Mouse (Mus musculus) lung, postnatal 0 days (tissue): Measurements from ENCODE around the gene Mcoln3. TPM values are rescaled to one million over a fixed set of nuclear protein-coding genes. Genes with fewer than 3 reads are reported as not detected.

Source experiments
- ATAC-seq: fragments of 200-750 bp; cut with Nextera tagmentation; 2 replicates; pipeline ENCODE4 v1.8.0; 2017; ENCODE audit warnings: moderate library complexity
- DNase-seq: peaks from one replicate; pipeline ENCODE4 v3.0.0-alpha.2; 2016; ENCODE audit warnings: low spot score
- H3K27ac ChIP-seq: fragments of 300-500 bp; sonication (generic); 2 replicates; pipeline ENCODE4 v1.5.1; 2014; ENCODE audit warnings: antibody characterized with exemption, mild to moderate bottlenecking, low read length, mixed read lengths
- H3K27me3 ChIP-seq: fragments of 300-500 bp; sonication (generic); replicated peaks from 2 replicates; pipeline ENCODE4 v1.6.1; 2014; ENCODE audit warnings: low read length, mixed read lengths; ENCODE audit not compliant: insufficient read depth
- H3K36me3 ChIP-seq: fragments of 300-500 bp; sonication (generic); 2 replicates; pipeline ENCODE4 v1.6.1; 2014; ENCODE audit warnings: low read length, mixed read lengths; ENCODE audit not compliant: insufficient read depth
- H3K4me1 ChIP-seq: fragments of 300-500 bp; sonication (generic); 2 replicates; pipeline ENCODE4 v1.6.1; 2014; ENCODE audit warnings: antibody characterized with exemption, low read depth, low read length, mixed read lengths; ENCODE audit not compliant: insufficient read depth
- H3K4me2 ChIP-seq: fragments of 300-500 bp; sonication (generic); replicated peaks from 2 replicates; pipeline ENCODE4 v1.6.1; 2014; ENCODE audit warnings: low read depth, mild to moderate bottlenecking, low read length, moderate library complexity, mixed read lengths
- H3K4me3 ChIP-seq: fragments of 300-500 bp; sonication (generic); 2 replicates; pipeline ENCODE4 v1.5.1; 2014; ENCODE audit warnings: low read depth, low read length
- H3K9ac ChIP-seq: fragments of 300-500 bp; sonication (generic); replicated peaks from 2 replicates; pipeline ENCODE4 v1.6.1; 2014; ENCODE audit warnings: low read depth, mild to moderate bottlenecking
- H3K9me3 ChIP-seq: fragments of 300-500 bp; sonication (generic); 2 replicates; pipeline ENCODE4 v1.6.1; 2016; ENCODE audit warnings: low read length, mixed read lengths
- CTCF ChIP-seq: IDR thresholded peaks from 2 replicates; pipeline ENCODE4 v1.5.1; 2016; ENCODE audit warnings: antibody characterized with exemption, mild to moderate bottlenecking
- EP300 ChIP-seq: IDR thresholded peaks from 2 replicates; pipeline ENCODE4 v1.6.1; 2016; ENCODE audit warnings: antibody characterized with exemption, mild to moderate bottlenecking, control low read depth
- WGBS: fragments of 180-500 bp; shearing (Covaris S2); extraction: QIAGEN DNeasy Blood & Tissue Kit; methylation state at CpG from one replicate; pipeline ENCODE4 v1.1.7; 2014; 5-methylcytosine and 5-hydroxymethylcytosine counted together
- polyA plus RNA-seq: library from polyadenylated mRNA; unstranded; fragments of >200 nt; fragmentation: Nextera tagmentation; extraction: Ambion mirVana; gene quantifications from 2 replicates; pipeline ENCODE4 v1.2.1, GENCODE M21; 2015

Gene Mcoln3
- polyA plus RNA-seq, 1 experiment from 2014 or later, result 0.55 TPM

DNA sequence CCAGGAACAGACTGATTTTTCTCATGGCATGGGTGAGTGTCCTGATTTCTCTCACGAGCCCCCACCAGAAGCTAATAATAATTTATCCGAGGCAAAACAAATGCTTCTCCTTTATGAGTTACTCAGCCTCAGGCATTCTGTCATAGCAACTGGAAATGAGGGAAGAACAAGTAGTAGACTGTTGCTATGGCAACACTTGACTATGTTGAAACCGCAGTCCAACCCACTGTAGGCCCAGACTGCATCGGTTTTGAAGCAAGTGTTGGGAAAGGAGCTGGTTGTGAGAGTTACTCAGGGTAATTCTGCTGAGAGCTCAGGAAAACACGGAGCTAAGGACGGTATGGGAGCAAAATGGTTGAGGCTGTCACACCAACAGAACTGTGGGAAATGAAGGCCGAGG is 25.3 kb downstream of the Mcoln3 start:
- Histone ChIP-seq H3K9me3 (no peaks in the 10 kb centered on the region), H3K4me2 (no peak overlapping the region), H3K27ac (no peak overlapping the region), H3K36me3 (no peaks in the 10 kb centered on the region), H3K4me1 (no peaks in the 10 kb centered on the region), H3K27me3 (no peaks in the 10 kb centered on the region), H3K9ac (no peak overlapping the region), H3K4me3 (no peak overlapping the region)
- no peak for DNase-seq
- TF ChIP-seq CTCF (no peak), EP300 (no peak)
- no peak for ATAC-seq
- 87% methylated on average over 7 of the region's 7 CpGs for WGBS

DNA sequence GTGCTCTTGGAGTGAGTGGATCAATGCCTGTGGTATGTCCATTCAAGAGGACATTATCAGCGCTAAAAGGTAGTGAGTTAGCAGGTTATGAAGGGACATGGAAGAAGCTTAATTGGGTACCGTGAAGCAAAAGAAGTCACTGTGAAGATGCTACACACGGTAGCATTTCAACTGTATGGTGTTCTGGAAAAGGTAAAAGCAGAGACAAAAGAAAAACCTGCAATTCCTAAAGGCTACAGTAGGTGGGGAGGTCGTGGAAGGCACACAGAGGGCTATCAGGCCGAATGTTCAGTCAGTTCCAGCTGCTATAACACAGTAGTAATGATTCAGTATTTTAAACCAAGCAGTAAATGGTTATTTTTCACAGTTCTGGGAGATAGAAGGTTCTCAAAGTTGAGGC is 28.3 kb downstream of the Mcoln3 start:
- TF ChIP-seq EP300 (no peak), CTCF (0 out of 2 replicates have a peak, but pooled peaks have one; percentile 11)
- 0 out of 2 replicates have a peak, but pooled peaks cover 4% of the 10 kb centered on the region for H3K4me1 ChIP-seq
- ATAC-seq, result no peak
- no peaks in the 10 kb centered on the region for H3K36me3 ChIP-seq
- H3K4me3 ChIP-seq, result no peak overlapping the region
- H3K27ac ChIP-seq, result no peak overlapping the region
- no peaks in the 10 kb centered on the region for H3K27me3 ChIP-seq
- H3K9ac ChIP-seq, result no peak overlapping the region
- H3K9me3 ChIP-seq, result no peaks in the 10 kb centered on the region
- 52% methylated on average over 5 of the region's 5 CpGs for WGBS
- DNase-seq, result no peak
- H3K4me2 ChIP-seq, result no peak overlapping the region

DNA sequence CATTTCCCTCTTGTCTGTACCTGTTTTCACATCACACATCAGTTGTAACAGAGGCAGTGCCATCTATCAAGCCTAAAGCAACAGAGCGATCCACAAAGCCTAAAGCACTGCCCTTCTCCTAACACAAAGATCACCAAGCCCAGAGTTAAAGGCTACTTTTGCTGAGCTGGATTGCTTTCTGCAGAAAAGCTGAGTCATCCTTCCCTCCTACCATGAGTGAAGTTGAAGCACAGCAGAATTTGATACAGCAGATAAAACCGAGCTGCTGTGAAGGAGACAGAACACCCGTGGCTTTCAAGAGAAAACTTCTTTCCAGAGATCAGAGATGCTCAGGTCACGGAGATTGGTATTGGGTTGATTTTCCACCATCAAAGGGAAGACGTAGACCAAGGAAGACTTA is 28.9 kb downstream of the Mcoln3 start:
- H3K9ac ChIP-seq, result no peak overlapping the region
- 51% methylated on average over 5 of the region's 5 CpGs for WGBS

DNA sequence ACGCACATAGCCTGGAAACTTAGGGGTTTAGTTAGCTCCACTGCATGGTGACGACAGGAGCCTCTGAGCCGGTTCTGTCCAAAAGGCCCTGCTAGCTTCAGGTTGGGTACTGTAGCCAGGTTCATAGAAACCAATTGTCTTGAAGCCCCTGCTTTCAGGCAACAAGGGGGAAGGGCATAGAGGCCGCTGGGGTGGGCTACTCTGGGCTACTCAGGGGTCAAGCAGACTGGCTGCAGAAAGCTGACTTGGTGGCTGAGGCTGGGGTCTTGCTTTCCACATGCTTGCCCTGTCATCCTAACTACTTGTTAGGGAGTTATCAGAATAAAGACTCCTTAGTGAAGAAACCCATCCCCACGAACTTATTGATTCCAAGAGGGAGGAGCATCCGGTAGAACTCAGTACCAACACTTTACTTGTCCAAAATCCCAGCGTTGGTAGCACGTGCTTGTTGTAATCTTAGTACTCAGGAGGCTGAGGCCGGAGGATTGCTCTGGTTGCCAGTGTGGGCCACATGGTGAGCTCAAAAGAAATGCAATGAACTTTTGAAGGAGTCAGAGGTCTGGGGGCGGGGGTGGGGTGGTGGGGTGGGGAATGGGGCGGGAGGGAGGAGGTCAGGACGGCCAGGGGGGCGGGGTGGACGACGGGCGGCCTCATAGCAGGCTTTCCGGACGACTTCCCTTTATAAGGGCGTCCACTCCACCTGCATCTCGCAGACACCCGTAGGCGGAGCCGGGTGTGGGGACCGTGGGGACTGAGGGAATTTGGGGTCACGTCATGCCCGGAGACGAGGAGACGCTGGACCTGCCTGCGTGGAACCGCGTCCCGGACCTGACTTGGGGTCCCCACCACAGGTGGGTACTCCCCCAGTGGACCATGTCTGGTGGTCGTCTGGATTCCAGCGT is 32.2 kb downstream of the Mcoln3 start, which contains the start of gene Mcoln2:
TSS of gene Mcoln2 (plus strand) at position 678 of the 902 bp plus-strand sequence.
- 13% methylated on average over 33 of the region's 34 CpGs for WGBS
- H3K27ac ChIP-seq, result no peak within 1 kb of the TSS
- 0 out of 2 replicates have a peak, but pooled peaks cover 4% of the 10 kb centered on the region for H3K4me1 ChIP-seq
- H3K9ac ChIP-seq, result 0 out of 2 replicates have a peak within 1 kb of the TSS, but pooled peaks have one; percentile 3
- peak; percentile 35 for ATAC-seq
- H3K4me3 ChIP-seq, result peak within 1 kb of the TSS; percentile 35
- peak within 1 kb of the TSS; percentile 70 for H3K4me2 ChIP-seq
- H3K36me3 ChIP-seq, result no peaks in the 10 kb centered on the region
- 0 out of 2 replicates have a peak, but pooled peaks cover 3% of the 10 kb centered on the region for H3K27me3 ChIP-seq
- DNase-seq, result no peak
- TF ChIP-seq CTCF, result no peak
- TF ChIP-seq EP300, result no peak
- H3K9me3 ChIP-seq, result no peaks in the 10 kb centered on the region

More for the DNA sequence above, 28.9 kb downstream of the Mcoln3 start:
- Histone ChIP-seq H3K4me1 (0 out of 2 replicates have a peak, but pooled peaks cover 4% of the 10 kb centered on the region), H3K9me3 (no peaks in the 10 kb centered on the region), H3K27ac (no peak overlapping the region), H3K4me2 (no peak overlapping the region), H3K27me3 (no peaks in the 10 kb centered on the region), H3K4me3 (no peak overlapping the region), H3K36me3 (no peaks in the 10 kb centered on the region)
- DNase-seq (no peak), ATAC-seq (no peak)
- TF ChIP-seq EP300, result no peak
- TF ChIP-seq CTCF, result no peak

DNA sequence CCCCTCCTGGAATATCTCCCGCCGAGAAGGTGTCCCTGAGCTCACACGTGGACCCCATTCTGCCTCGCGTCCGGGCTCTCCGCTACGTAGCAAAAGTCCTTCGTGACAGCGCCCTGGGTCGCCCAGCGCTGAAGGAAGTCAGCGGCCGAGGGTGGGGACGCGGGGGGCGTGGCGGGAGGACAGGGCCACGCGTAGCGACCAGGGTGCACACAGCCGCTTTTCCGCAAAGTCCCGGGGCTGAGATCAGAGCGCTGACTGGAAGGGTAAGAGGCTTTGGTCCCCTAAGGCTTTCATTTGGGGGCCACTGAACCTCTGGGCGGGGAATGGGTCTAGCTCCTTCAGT is 32.8 kb downstream of the Mcoln3 start:
- 0 out of 2 replicates have a peak overlapping the region, but pooled peaks have one; percentile 3 for H3K9ac ChIP-seq
- H3K27me3 ChIP-seq, result 0 out of 2 replicates have a peak, but pooled peaks cover 3% of the 10 kb centered on the region
- WGBS, result 1% methylated on average over 20 of the region's 26 CpGs
- H3K9me3 ChIP-seq, result no peaks in the 10 kb centered on the region
- DNase-seq, result peak; percentile 49
- H3K4me2 ChIP-seq, result peak overlapping the region; percentile 70
- H3K27ac ChIP-seq, result no peak overlapping the region
- no peak for TF ChIP-seq EP300
- no peak for TF ChIP-seq CTCF
- H3K4me1 ChIP-seq, result 0 out of 2 replicates have a peak, but pooled peaks cover 4% of the 10 kb centered on the region
- H3K36me3 ChIP-seq, result no peaks in the 10 kb centered on the region
- peak; percentile 81 for ATAC-seq
- H3K4me3 ChIP-seq, result peak overlapping the region; percentile 35

DNA sequence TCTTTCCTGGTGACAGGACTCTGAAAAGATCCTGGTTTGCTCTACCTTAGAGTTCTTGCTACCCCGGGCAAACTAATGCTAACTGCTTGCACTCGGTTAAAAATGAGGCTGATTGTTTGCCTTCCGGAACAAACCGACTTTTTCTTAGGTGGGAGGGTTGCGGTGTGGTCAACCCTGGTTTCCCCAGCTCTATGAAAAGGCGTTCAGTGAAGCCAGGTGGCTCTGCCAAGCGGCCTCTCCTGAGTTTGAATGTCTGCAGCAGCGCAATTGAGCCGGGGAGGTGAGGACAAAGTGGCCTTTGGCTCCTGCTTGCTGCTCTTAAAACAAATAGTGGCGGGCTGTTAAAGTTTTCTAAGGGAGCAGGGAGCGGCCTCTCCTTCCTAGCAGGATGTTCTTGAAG is 33.3 kb downstream of the Mcoln3 start:
- Histone ChIP-seq H3K9me3 (no peaks in the 10 kb centered on the region), H3K9ac (no peak overlapping the region), H3K4me2 (peak overlapping the region; percentile 70), H3K4me1 (0 out of 2 replicates have a peak, but pooled peaks cover 4% of the 10 kb centered on the region), H3K27ac (no peak overlapping the region), H3K36me3 (no peaks in the 10 kb centered on the region), H3K27me3 (0 out of 2 replicates have a peak, but pooled peaks cover 3% of the 10 kb centered on the region), H3K4me3 (peak overlapping the region; percentile 35; the same call in 1 of the 2 replicates)
- WGBS, result 13% methylated on average over 11 of the region's 11 CpGs
- TF ChIP-seq CTCF (no peak), EP300 (no peak)
- ATAC-seq, result 0 out of 2 replicates have a peak, but pooled peaks have one; percentile 4
- peak; percentile 18 for DNase-seq
